Mouse (Mus musculus) c-Kit-positive CD71-positive TER-119-positive erythroid progenitor cells, embryonic 14.5 days (primary cell): Measurements from ENCODE around the gene Hirip3.

ENCODE experiments used
- DNase-seq: peaks from one replicate; pipeline ENCODE4 v3.0.0-alpha.2; 2013; ENCODE audit warnings: low spot score

Gene Hirip3

GRCm38 (mm10) chr7:126861429-126862130 lies at the start of gene Hirip3:
Gene Hirip3, plus strand, starts transcription at chr7:126861972.
- peak; percentile 93 for DNase-seq

GRCm38 (mm10) chr7:126815726-126816222 lies 46.0 kb upstream of the Hirip3 start:
- DNase-seq = no peak

DNA sequence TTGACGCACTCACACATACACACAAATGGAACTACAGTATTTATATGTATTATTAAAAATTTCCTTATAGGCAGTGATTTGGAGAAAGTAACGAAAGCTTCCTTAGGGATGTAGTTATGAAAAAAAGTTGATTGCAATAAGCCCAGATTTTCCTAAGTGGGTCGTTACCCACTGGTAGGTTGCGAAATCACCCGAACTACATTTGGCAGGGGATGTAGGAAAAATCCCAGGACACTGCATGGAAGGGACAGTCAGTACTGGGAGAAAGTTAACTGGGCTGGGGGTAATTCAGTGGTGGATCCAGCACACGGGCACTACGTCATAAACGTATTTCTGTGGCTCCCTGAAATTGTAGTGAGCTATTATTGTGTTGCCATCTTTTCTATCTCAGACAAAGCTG lies 45.3 kb upstream of the Hirip3 start:
- DNase-seq = no peak

- DNase-seq = no peak
Measured at GRCm38 (mm10) chr7:126817595-126817994, 44.2 kb upstream of the Hirip3 start.

DNA sequence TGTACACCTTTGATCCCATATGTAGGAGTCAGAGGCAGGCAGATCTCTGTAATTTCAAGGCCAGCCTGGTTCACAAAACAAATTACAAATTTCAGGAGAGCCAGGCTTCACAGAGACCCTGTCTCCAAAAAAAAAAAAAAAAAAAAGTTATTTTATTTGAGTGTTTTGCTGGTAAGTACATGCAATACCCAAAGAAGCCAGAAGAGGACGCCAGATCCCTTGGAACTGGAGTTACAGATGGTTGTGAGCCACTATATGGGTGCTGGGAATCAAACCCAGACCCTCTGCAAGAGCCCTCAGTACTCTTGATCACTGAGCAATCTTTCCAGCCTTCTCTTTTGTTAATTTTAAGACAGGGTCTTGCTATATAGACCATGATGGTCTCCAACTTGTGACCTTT lies 43.0 kb upstream of the Hirip3 start:
- no peak for DNase-seq

DNA sequence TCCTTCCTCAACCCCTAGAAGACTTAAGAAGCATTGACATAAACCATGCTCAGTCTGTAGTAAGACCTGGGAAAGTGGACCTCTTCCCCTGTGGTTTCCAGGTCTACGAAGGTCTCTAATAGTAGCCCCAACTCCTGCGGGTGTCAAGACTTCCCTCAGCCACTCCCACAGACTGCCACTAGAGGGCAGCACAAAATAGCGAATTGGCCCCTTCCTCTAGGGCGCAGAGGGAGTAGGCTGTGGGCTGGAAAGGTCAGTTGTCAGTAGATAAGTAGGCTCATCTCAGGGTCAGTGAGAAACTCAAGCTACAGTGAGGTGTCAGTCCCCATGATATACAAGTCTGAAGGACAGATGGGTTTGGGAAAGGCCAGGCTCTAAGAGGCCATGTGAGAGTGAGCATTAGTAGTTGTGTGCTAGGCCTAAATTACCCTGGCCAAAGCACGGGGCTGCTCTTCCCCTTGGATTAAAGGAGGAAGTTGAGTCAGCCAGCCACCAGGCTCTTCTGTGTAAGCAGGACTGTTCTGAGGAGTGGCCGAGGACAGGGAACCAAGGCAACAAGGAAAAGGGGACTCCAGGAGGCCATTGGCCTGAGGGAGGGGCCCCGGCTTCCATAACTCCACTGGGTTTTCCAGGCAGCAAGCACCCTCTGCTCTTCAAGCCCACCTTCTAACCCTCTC lies 39.8 kb upstream of the Hirip3 start:
- peak; percentile 75 for DNase-seq

DNA sequence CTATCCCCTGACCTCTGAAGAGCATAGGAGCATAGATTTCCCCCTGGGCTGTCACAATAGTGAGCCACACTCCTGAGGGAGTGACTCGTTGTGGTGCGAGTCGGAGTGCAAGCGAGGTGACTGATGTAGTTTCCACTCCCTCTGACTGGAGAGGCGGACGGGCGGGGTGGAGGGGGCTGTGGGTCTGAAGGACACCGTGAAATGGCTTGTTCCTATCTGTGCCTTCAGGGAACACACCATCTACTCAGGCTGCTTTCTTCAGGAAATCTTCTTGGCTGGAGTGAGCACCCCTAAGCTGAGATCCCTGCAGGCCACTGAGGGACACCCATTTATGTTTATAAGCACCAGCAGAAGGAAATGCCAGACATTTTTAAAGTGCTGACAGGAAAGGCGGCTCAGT lies 39.0 kb upstream of the Hirip3 start:
- no peak for DNase-seq

DNA sequence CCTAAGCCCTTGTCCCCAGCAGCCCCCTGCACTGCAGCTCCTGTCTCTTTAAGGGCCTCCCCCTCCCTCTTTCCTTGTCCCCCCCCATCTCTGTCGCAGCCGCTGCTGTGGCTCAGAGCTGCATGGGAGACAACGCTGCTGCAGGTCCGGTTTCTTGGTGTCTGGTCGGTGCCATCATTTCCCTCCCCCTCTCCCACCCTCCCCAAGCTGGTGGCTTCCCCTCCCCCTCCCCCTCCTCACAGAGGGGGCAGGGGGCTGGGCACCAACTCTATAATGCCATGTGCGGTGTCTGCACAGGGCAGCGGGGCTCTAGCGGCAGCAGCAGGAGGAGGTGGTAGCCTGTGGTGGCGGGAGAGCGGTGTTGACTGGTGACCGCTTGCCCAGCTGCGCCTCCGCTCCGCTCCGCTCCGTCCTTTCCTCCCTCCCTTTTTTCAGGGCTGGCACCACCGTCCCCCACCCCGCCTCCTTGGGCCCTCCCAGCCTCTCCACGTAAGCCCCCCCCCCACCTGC lies 38.5 kb upstream of the Hirip3 start:
- no peak for DNase-seq

- no peak for DNase-seq
Measured at GRCm38 (mm10) chr7:126823940-126824339, 37.8 kb upstream of the Hirip3 start.

DNA sequence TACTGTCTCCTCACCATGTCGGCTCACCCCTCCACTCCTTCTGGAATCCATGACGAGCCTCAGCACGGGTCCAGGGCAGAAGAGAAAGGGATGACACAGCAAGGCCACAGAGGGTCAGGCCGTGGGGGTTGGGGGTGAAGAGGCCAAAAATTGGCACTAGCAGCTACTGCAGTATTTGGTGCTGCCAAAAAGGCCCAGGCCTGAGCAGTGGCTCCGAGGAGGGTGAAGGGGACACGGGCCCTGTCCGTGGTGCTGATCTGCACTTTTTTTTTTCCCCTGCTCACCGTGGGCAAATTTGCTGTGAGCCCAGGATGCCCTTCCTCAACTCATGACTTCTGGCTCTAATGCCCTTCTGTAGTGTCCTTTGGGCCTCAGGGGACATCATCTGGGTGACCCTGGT lies 36.4 kb upstream of the Hirip3 start:
- no peak for DNase-seq

GRCm38 (mm10) chr7:126825952-126826351 lies 35.8 kb upstream of the Hirip3 start:
- DNase-seq = no peak

- DNase-seq = no peak
Measured at GRCm38 (mm10) chr7:126831539-126831938, 30.2 kb upstream of the Hirip3 start, which contains the start of gene 4930451I11Rik. Gene 4930451I11Rik, minus strand, starts transcription at chr7:126831639.

DNA sequence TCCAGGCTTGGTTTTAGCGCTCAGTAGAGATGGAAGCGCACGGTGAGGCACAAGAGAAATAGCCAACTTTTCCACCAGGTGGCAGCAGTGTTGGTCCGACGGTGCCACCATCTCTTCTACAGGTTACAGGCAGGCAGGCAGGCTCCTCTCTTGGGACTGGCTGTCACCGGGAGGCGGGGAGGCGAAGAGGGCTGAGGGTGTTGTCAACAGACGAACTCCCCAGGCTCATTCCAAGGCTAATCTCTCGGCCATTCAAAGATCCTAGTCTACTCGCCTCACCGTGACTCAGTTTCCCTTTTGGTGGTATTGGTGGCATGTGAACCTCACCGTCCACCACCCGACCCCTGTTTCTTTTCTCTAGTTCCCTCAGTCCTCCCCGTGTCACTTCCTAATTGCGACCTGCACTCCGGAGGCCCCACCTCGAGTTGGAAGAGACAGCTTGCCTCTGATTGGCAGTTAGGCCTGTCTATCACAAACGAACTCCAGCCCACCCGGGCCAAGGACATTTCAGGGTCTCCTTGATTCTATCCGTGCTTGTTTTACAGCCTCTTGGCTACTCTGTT lies 29.7 kb upstream of the Hirip3 start:
- peak; percentile 72 for DNase-seq

DNA sequence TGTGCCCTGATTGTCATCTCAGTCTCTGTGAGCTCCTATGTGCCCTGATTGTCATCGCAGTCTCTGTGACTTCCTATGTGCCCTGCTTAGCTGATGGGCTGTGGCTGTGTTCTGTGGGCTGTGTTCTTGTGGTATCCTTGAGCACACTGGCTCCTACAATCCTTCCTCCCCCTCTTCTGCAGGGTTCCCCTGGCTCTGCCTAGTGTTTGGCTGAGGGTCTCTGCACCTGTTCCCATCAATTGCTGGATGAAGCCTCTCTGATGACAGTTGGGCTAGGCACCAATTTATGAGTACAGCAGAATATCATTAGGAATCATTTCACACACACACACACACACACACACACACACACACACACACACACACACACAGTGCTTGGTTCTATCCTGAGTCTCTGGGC lies 28.5 kb upstream of the Hirip3 start:
- DNase-seq = no peak

- no peak for DNase-seq
Measured at GRCm38 (mm10) chr7:126843276-126843675, 18.5 kb upstream of the Hirip3 start.

DNA sequence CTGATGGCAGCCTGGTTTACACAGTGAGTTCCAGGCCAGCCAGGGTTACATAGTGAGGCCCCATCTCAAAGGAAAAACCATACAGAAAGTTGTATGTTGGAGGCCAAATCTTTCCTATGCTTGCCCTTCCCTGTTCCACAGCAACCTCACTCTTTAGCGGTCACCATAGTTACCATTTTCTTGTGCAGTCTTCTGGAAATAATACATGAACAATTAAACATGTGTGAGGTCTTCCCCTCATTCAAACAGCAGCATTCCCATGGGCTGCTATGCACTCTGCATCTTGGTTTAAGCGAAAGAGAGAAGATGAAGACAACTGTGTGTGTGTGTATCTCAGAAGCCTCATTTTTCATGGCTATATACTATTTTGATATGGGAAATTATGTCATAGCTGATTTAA lies 16.3 kb upstream of the Hirip3 start:
- DNase-seq = no peak

DNA sequence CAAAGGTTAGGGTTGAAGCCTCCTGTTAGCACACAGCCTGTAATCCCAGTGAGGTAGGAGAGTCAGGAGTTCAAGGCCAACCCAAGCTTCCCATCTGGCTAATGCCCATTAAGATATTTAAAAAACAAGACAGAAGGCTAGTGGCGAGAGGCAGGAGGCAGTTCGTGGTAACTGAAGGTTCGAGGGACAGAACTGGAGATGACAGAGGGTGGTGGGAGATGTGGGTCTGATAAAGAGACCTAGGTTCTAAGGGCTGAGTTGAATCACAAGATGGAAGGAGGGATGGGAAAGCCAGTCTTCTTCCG lies 14.7 kb upstream of the Hirip3 start, which contains the start of gene Doc2a:
TSS of gene Doc2a (plus strand) at position 301 of the 305 bp plus-strand sequence.
- no peak for DNase-seq

DNA sequence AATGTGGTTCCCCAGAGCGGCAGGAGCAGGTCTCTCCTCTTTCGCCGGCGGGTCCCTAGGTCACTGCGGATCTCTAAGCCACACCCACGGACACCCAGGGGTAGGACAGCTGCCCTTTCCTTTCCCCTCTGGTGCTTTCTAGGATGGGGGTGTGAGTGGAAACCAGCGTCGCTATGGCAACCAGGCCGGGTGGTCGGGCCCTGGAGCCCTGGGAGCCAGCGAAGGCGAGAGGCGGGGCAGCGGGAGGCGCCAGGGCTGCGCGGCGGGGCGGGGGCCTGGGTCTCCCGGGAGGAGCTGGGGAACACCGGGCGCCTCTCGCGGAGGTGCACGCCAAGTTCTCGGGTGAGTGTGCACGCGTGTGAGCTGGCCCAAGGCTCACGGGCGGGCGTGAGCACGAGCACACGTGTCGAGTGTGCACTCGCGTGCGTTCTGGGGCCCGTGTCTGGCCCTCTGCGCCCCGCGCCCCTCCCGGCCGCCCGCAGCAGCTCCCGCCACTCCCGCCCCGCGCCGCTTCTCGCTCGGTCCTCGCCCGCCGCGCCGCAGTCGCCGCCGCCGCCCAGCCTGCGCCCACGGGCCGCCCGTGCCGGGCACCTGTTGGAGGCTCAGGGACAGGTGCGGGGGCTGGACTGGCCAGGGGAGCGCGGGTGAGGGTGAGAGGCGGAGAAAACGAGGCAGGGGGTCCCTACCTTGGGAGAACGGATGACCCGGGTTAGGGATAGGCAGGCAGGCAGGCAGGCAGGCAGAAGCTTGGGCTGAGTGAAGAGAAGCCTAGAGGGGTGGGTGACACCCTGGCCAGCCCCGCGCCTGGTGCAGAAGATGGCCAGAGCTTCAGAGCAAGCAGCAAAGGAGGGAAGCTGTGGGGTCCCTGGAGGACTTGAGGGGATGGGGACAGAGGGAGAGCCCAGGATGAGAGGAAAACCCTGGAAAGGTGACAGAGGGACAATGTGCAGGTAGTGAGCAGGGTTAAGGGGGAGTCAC lies 14.1 kb upstream of the Hirip3 start:
- DNase-seq = no peak

GRCm38 (mm10) chr7:126848794-126849193 lies 13.0 kb upstream of the Hirip3 start:
- no peak for DNase-seq

DNA sequence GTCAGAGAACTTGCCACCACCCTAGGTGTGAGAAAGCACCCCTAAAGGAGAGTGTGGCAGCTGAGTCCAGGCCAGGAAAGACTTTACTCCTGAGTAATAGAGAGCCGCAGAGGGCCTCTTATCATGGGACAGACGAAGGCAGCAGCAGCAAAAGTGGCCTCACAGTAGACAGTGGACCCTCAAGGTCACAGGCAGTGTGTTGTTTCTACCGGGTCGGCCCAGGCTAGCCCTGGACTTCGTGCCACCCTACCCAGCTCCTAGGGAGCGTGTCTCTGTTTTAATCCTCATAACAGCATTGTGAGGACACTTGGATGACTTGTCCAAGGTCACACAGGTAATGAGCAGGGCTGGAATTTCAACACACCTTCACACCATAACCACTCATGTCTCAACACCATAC lies 11.6 kb upstream of the Hirip3 start:
- no peak for DNase-seq

DNA sequence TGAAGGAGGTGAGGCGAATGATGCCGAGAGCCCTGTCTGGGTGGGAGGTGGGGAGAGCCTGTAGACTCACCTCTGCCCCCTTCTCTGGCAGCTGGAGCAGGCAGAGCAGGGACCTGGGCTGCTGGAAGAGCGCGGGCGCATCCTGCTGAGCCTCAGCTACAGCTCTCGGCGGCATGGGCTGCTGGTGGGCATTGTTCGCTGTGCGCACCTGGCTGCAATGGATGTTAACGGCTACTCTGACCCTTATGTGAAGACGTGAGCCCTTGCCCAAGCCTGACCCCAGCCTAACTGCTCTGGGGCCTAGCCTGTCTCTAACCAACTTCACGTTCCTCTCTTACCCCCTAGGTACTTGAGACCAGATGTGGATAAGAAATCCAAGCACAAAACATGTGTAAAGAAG lies 10.6 kb upstream of the Hirip3 start:
- no peak for DNase-seq

- DNase-seq = no peak
Measured at GRCm38 (mm10) chr7:126853454-126853853, 8.3 kb upstream of the Hirip3 start.
